Mouse (Mus musculus) bone marrow macrophage, adult 2 months (primary cell): ENCODE results near the gene Stx17.

ENCODE experiments used
- CTCF ChIP-seq: IDR thresholded peaks from 2 replicates; pipeline ENCODE4 v1.5.1; 2012; ENCODE audit warnings: low read depth, mild to moderate bottlenecking, low read length, moderate library complexity
- POLR2A ChIP-seq: IDR thresholded peaks from 2 replicates; pipeline ENCODE4 v1.6.1; 2012; ENCODE audit warnings: mild to moderate bottlenecking, low read depth, low read length, borderline replicate concordance

DNA sequence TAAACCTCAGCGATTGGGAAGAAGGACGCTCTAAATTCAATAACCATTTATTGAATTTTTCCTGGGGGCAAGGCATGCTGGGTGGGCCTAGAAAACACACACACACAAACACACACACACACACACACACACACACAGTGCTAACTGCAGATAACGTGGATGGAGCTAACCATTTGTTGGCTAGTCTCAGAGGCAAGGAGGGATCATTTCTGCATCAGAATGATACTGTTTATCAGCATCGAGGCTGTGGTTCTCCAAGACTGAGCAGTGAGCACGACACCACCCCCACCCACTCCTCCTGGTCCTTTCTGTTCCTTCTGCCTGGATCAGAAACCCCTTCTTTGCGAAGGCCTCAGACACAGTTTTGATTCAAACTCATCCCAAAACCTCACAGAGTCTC is 38.1 kb upstream of the Stx17 start:
- no peak for TF ChIP-seq POLR2A
- no peak for TF ChIP-seq CTCF
